Mouse (Mus musculus) 416B (cell line): ENCODE measurements around the gene Kcnk1.

Experiments
- DNase-seq: peaks from one replicate; pipeline ENCODE4 v3.0.0; 2011; ENCODE audit warnings: low read depth

Gene Kcnk1

GRCm38 (mm10) chr8:125996980-125997379, 2.0 kb downstream of the Kcnk1 start:
- DNase-seq: no peak

- DNase-seq: no peak
Measured at GRCm38 (mm10) chr8:125997550-125997949, 2.6 kb downstream of the Kcnk1 start.

GRCm38 (mm10) chr8:125999842-126000395, 4.9 kb downstream of the Kcnk1 start:
- DNase-seq: no peak

GRCm38 (mm10) chr8:126003546-126003945, 8.6 kb downstream of the Kcnk1 start:
- DNase-seq: no peak

- no peak for DNase-seq
Measured at GRCm38 (mm10) chr8:126004953-126005352, 10.0 kb downstream of the Kcnk1 start.

GRCm38 (mm10) chr8:126006310-126006990, 11.5 kb downstream of the Kcnk1 start:
- no peak for DNase-seq

GRCm38 (mm10) chr8:126007538-126008330, 12.8 kb downstream of the Kcnk1 start:
- DNase-seq: no peak

- DNase-seq: no peak
Measured at GRCm38 (mm10) chr8:126008945-126009344, 14.0 kb downstream of the Kcnk1 start.

- DNase-seq: peak; percentile 30
Measured at GRCm38 (mm10) chr8:126010900-126011299, 15.9 kb downstream of the Kcnk1 start.

- DNase-seq: no peak
Measured at GRCm38 (mm10) chr8:126012334-126012733, 17.4 kb downstream of the Kcnk1 start.

GRCm38 (mm10) chr8:126013646-126014045, 18.7 kb downstream of the Kcnk1 start:
- no peak for DNase-seq

GRCm38 (mm10) chr8:126021932-126022331, 27.0 kb downstream of the Kcnk1 start:
- no peak for DNase-seq

GRCm38 (mm10) chr8:126023706-126024305, 28.8 kb downstream of the Kcnk1 start:
- DNase-seq: no peak

- DNase-seq: no peak
Measured at GRCm38 (mm10) chr8:126024891-126025290, 29.9 kb downstream of the Kcnk1 start.

GRCm38 (mm10) chr8:126026121-126026520, 31.2 kb downstream of the Kcnk1 start:
- DNase-seq: no peak

- DNase-seq: peak; percentile 23
Measured at GRCm38 (mm10) chr8:126026584-126026983, 31.6 kb downstream of the Kcnk1 start.

GRCm38 (mm10) chr8:126027486-126027885, 32.5 kb downstream of the Kcnk1 start:
- no peak for DNase-seq

- no peak for DNase-seq
Measured at GRCm38 (mm10) chr8:126028941-126029340, 34.0 kb downstream of the Kcnk1 start.

- DNase-seq: no peak
Measured at GRCm38 (mm10) chr8:126032776-126033175, 37.8 kb downstream of the Kcnk1 start.

- DNase-seq: no peak
Measured at GRCm38 (mm10) chr8:126035046-126035445, 40.1 kb downstream of the Kcnk1 start.

GRCm38 (mm10) chr8:126036340-126036739, 41.4 kb downstream of the Kcnk1 start:
- no peak for DNase-seq

GRCm38 (mm10) chr8:126045751-126046150, 50.8 kb downstream of the Kcnk1 start:
- DNase-seq: no peak

GRCm38 (mm10) chr8:126053911-126054310, 58.9 kb downstream of the Kcnk1 start:
- no peak for DNase-seq
